Mouse (Mus musculus) kidney, adult 9 months (tissue): ENCODE data around the gene Aph1c.
A peak's percentile ranks its signal among the peaks of the same experiment; 100 is the strongest.
"Not testable (repeated sequence)": the region's sequence is repeated elsewhere in the genome, so short reads cannot be mapped to it uniquely, and the experiment has no call there.

ENCODE experiments used
- DNase-seq: peaks from one replicate; pipeline ENCODE4 v3.0.0; 2022

The Aph1c gene

GRCm38 (mm10) chr9:66825990-66826389 lies 8.5 kb downstream of the Aph1c start:
- DNase-seq, result peak; percentile 65

GRCm38 (mm10) chr9:66822255-66822654 lies 12.3 kb downstream of the Aph1c start:
- not testable (repeated sequence) for DNase-seq

- no peak for DNase-seq
These were observed 13.5 kb downstream of the Aph1c start for GRCm38 (mm10) chr9:66820996-66821395.

DNA sequence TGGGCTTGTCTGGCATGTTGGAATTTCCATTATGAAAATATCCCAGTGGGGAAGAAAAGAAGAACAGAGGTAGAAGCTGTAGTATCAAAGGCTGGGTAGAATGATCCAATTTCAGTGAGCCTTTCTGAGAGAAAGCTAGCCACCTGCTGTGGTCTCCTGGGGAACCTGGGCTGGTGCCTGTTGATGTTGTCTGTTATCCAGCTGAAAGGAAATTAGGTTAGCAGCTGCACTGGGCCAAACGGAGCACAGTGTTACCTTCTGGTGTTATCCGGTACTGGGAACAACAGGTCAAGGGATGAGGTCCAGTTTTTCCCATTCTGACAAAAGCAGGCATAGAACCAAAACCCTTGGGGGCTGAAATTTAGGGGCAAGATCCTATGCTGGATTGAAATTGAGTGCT lies 21.1 kb downstream of the Aph1c start:
- no peak for DNase-seq

- DNase-seq, result not testable (repeated sequence)
These were observed 28.6 kb downstream of the Aph1c start for GRCm38 (mm10) chr9:66805951-66806350.

GRCm38 (mm10) chr9:66801947-66802346 lies 32.6 kb downstream of the Aph1c start:
- no peak for DNase-seq

- no peak for DNase-seq
These were observed 37.8 kb downstream of the Aph1c start, which contains the start of gene Gm10647 for GRCm38 (mm10) chr9:66796739-66797138. Gene Gm10647, plus strand, starts transcription at chr9:66797039.

DNA sequence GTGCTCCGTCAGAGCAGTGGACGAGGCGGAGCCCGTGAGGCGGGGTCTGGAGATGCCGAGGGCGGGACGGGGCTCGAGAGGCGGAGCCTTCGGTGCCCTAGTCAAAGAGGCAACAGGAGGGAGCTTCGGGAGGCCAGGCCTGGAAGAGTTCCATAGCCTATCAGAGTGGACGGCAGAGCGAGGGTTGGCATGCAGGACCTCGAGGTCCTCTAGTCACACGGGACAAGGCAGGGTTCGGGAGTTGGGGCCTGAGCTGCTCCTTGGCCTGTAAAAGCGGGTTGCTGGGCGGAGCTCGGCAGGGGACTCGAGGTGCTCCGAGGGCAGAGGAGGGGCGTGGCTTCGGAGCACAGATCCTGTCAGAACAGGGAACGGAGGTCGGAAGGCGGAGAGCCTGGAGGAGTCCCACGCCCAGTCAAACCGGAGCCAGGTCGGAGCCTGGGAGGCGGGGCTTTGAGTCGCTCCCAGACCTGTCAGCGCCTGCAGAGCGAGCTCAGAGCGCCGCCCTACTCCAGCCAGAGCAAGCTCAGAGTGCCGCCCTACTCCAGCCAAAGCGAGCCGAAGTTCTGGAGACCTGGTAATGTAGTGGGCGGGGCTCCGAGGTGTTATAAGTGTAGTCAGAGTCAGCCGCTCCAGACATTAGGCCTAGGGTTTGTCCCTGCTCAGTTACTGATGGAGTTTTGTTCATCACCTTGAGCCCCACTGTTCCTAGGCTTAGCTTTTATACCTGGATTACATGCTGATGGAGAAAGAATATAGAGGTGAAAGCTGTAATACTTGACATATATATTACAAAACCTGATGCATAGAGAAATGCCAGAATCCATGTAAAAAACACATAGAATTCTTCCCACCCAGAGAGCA lies 38.8 kb downstream of the Aph1c start, which contains the start of gene Aph1b:
TSS of gene Aph1b (minus strand) at position 27 of the 861 bp plus-strand sequence.
- DNase-seq, result peak; percentile 99

GRCm38 (mm10) chr9:66794629-66795463 lies 39.7 kb downstream of the Aph1c start:
- no peak for DNase-seq

DNA sequence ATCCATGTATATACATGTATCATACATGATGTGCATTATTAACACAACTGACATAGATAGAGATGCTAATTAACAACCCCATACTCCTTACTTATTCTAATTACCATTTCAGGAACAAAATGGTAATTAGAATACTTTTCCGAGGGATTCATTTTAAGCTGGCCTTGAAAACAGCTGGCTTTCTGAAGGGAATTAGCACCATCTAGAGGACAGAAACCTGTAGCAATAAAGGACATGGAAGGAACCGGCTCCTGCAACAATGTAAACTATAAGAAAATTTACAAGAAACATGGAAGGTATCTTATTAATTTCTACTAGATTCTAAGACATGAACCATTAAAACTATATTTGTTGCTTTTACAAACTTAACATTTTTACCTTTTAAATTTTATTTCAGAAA lies 46.7 kb downstream of the Aph1c start:
- DNase-seq, result peak; percentile 74

DNA sequence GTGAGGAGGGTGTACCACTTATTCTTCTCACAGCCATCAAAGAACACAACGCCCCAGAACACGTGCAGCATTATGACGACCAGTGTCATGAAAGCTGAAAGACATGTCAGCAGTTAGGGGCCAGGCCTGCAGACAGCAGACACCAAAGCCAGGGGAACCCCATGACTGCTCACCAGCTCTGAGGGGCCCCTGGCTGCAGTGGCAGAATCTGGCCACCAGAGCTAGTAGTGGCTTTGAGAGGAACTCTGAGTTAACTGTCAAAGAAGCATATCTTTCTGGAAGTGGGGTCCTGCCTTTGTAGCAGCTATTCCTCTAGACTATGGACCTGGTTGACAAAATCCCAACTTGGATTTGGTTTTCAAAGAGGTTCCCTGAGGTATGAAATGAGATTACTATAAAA lies 50.0 kb downstream of the Aph1c start:
- not testable (repeated sequence) for DNase-seq

GRCm38 (mm10) chr9:66770701-66771100 lies 63.8 kb downstream of the Aph1c start:
- DNase-seq, result peak; percentile 87

DNA sequence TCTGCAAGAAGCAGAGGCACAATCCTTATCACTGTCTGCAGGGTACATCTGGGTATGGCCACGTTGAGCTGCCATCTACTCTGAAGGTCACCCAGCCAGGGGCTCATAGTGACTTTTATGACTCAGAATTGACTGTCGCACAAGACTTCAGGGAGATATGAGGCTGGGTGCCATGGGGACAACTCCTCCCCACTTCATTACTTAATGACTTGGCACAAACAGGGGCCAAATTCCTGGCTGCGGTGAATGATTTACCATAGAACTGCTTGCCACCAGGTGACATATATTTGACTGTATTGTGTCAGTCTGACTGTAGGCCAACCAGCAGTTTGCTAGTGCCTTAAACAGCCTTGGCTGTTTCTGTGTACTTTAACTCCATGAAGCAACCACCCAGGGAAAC lies 65.3 kb downstream of the Aph1c start:
- peak; percentile 96 for DNase-seq

- peak; percentile 79 for DNase-seq
These were observed 65.8 kb downstream of the Aph1c start for GRCm38 (mm10) chr9:66768721-66769120.
